Mouse (Mus musculus): ENCODE measurements around the gene Fbxw8.

Gene Fbxw8

GRCm38 (mm10) chr5:118154839-118155564, at the start of gene Fbxw8:
Gene Fbxw8, minus strand, starts transcription at chr5:118155464.
- peak; percentile 87 for DNase-seq (ENCODE audit: low spot score)

GRCm38 (mm10) chr5:118204675-118205440, 49.6 kb upstream of the Fbxw8 start:
- no peak for DNase-seq (ENCODE audit: low spot score)

DNA sequence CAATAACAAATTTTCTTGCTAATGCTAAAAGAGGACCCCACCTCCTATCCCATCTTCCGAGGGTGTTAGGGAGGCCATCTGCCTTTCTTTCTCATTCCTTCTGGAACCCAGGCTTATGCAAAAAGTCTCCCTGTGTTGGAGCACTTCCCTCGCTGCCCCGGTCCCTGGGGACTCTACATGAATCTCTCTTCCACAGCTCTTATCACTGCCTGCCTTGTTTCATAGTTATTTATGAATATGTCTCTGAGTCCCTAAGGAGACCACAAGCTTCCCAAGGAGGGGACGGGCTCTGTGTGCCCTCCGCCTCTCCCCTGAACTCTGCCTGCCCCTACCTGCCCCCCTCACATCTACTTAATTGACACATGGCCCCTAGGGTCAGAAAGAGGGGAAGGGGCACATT, 44.4 kb upstream of the Fbxw8 start:
- DNase-seq (ENCODE audit: low spot score): no peak

GRCm38 (mm10) chr5:118197421-118197820, 42.2 kb upstream of the Fbxw8 start:
- no peak for DNase-seq (ENCODE audit: low spot score)

- no peak for DNase-seq (ENCODE audit: low spot score)
Observed at GRCm38 (mm10) chr5:118192221-118192620, 37.0 kb upstream of the Fbxw8 start.

DNA sequence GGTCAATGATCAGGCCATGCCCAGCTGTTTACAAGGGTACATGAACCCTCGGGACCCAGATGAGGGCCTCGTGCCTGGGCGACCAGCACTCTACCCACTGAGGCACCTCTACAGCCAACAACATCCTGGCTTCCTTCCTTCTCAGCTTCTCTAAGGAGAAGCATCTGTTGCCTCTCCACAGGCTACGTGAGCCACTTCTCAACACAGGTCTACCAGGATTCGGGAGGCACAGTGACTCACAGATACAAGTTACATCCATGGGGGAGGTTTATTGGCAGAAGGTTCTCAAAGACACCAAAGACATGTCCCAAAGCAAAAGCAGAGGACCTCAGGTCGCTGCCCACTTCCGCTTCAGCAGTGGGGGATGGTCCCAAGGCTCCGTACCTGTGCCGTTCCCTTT, 35.2 kb upstream of the Fbxw8 start:
- DNase-seq (ENCODE audit: low spot score): no peak

- no peak for DNase-seq (ENCODE audit: low spot score)
Observed at GRCm38 (mm10) chr5:118188356-118188755, 33.1 kb upstream of the Fbxw8 start.

DNA sequence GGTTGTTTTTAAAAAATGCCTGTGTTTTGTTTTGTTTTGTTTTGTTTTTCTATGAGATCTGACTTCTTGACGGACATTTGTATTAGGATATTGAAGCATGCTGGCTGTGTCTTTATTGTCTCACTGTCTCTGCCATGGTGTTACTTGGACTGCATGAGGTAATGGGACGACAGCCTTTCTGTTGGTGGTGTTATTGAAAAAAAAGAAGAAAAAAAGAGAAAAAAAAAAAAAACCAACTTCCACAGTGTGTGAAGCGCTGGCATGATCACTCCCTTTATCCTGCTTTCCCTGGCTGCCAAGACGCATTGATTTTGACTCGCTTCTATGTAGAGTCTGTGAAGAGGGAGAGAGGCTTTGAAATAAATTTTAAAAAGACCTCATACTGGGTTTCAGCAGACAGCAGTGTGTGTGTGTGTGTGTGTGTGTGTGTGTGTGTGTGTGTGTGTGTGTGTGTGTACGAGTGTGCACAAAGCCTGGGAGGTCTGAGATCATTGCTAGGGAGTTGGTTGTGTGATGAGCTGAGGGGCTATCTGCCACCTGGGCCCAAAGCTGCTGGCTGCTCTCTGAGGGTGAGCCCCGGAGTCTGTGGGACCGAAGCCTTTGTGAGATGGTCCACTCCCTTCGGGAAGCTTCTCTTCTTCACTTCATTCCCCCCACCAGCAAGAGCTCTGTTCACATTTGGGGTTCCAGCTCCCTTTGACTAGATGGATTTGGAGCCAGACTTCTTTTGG, 31.8 kb upstream of the Fbxw8 start:
- no peak for DNase-seq (ENCODE audit: low spot score)

- DNase-seq (ENCODE audit: low spot score): no peak
Observed at GRCm38 (mm10) chr5:118177640-118178039, 22.4 kb upstream of the Fbxw8 start.

GRCm38 (mm10) chr5:118175137-118175536, 19.9 kb upstream of the Fbxw8 start:
- no peak for DNase-seq (ENCODE audit: low spot score)

- DNase-seq (ENCODE audit: low spot score): no peak
Observed at GRCm38 (mm10) chr5:118174310-118175009, 19.2 kb upstream of the Fbxw8 start.

DNA sequence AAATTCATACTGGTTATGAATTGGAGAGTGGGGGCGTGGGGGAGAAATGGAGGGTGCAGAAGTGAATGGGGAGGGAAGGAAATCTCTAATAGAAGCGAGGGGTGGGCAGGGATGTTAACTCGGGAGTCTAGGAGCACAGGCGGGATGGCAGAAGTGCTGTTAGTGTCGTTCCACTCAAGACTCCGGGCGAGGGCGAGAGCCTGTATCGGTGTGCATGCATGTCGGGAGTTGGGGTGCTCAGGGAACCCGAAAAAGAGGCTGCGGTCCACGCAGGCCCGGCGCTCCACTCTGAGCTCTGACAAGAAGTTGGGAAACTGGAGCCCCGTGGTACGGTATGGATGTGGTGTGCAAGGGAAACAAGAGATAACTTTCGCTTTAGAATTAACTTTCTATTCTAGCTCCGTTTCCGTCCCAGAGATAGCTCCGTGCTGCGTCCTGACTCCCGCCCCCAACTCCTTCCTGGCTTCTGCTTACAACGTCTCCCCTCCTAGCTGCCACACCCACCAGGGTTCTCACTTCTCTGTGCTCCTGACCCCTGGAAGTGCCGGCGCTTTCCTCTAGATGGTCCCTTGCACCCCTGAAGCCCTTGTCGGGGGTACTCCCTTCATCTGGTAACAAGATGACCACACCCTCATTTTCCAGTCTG, 16.9 kb upstream of the Fbxw8 start:
- no peak for DNase-seq (ENCODE audit: low spot score)

GRCm38 (mm10) chr5:118171665-118172064, 16.4 kb upstream of the Fbxw8 start:
- peak; percentile 52 for DNase-seq (ENCODE audit: low spot score)

- no peak for DNase-seq (ENCODE audit: low spot score)
Observed at GRCm38 (mm10) chr5:118170888-118171529, 15.7 kb upstream of the Fbxw8 start.

DNA sequence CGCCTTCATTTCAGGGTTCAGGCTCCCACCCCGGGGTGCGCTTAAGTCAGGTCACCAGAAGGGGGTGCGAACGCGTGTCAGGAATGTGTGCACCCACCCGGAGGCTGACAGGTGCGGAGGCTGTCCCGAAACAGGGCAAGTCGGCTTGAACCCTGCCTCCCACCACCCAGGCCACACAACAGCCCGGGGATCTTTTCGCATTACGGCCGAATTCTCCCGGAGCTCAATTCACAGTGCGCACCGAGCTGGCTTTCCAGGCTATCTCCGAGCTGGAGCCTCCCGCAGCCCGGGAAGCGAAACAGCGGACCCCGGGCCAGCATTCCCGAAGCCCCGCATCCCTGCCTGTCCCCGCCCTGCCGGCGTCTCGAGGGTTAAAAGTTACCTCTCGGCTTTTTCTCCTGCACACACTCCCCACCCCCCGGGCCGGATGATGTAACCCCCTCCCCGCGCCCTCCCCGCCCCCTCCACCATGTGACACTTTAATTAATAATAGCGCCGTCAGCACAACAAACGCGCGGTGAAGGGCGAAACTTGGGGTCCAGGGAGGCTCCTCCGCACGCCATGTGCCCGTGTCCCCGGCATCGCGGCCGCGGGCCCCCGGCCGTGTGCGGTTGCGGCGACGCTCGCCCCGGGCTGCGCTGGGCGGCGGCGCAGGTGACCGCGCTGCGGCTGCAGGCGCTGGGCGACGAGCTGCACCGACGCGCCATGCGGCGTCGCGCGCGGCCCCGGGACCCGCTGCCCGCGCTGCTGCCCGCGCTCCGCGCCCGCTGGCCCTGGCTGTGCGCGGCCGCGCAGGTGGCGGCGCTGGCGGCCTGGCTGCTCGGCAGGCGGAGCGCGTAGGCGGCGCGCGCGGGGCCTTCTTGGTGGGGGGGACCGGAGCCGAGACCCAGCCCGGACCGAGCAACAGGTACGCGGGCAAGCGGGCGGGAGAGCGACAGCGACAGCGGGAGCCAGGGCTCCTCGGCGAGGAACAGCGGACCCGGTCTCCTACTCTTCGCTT, 14.3 kb upstream of the Fbxw8 start:
- no peak for DNase-seq (ENCODE audit: low spot score)

DNA sequence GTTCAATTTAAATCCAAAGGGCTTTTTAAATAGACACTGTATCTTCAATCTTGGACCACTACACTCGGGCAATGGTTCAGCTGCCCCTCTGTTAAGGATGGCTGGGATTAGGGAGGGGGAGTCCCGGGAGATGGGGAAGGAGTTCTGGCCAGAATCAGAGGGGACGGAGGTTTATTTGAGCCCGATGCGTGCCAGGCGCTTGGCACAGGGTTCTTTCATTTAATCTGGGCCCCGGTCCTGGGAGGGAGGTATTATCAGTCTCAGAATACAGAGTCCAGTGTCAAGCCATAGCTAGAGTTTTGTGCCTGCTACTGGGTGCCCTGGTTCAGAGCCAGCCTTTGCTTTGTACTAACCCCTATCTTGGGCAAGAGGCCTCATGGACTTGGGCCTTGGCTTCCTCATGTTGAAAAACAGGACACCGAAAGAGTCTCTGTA, 12.3 kb upstream of the Fbxw8 start:
- peak; percentile 49 for DNase-seq (ENCODE audit: low spot score)

DNA sequence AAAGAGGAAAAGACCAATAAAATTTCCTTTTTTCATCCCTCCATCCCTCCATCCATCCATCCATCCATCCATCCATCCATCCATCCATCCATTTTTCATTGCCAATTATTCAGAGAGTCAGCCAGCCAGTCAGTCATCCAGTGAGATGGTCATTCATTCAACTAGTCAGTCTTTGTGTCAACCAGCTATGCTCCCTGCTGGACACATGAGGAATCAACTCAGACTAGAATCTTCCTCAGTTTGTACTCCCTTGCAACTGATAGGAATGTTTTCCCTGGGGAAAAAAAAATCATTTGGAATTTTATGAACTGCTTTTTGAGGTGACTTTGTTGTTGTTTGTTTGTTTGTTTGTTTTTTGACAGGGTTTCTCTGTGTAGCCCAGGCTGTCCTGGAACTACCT, 10.2 kb upstream of the Fbxw8 start:
- no peak for DNase-seq (ENCODE audit: low spot score)

GRCm38 (mm10) chr5:118164581-118164980, 9.3 kb upstream of the Fbxw8 start, which contains the start of gene Hrk:
Gene Hrk, plus strand, starts transcription at chr5:118164648.
- DNase-seq (ENCODE audit: low spot score): no peak

DNA sequence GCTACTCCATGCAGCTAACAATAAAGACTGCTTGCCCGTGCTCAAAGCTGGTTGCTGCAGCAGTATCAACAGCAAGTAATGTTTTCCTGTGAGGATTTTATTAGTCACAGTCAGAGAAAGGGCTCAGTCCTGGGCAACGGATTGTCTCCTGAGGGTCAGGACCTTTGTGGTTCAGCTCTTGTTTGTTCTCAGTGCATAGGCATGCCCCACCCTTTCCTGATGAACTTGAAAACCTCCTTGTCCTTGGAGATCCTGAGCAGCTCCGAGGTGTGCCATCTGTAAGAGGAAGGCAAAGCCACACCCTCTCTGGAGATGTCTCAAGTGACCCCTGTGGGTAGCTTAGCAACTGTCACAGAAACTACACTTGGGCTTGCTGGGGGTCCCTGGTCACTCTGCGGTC, 5.4 kb upstream of the Fbxw8 start:
- no peak for DNase-seq (ENCODE audit: low spot score)

GRCm38 (mm10) chr5:118156976-118157375, 1.7 kb upstream of the Fbxw8 start:
- no peak for DNase-seq (ENCODE audit: low spot score)
